Mouse (Mus musculus) heart, embryonic 11.5 days (tissue): ENCODE data around the gene Gnai2. TPM values are rescaled to one million over a fixed set of nuclear protein-coding genes. Genes with fewer than 3 reads are reported as not detected.

Experiments
- ATAC-seq: fragments of 200-750 bp; cut with Nextera tagmentation; replicated peaks from 2 replicates; pipeline ENCODE4 v1.8.0; 2017; ENCODE audit warnings: moderate library complexity; ENCODE audit not compliant: insufficient number of reproducible peaks, low FRiP score, low TSS enrichment
- H3K27ac ChIP-seq: fragments of 300-500 bp; sonication (generic); 2 replicates; pipeline ENCODE4 v1.5.1; 2014; ENCODE audit warnings: mild to moderate bottlenecking, low read depth, low read length
- H3K27me3 ChIP-seq: fragments of 300-500 bp; sonication (generic); 2 replicates; pipeline ENCODE4 v1.6.1; 2014; ENCODE audit warnings: mild to moderate bottlenecking, low read length, mixed read lengths; ENCODE audit not compliant: control insufficient read depth, insufficient read depth
- H3K36me3 ChIP-seq: fragments of 300-500 bp; sonication (generic); 2 replicates; pipeline ENCODE4 v1.6.1; 2014; ENCODE audit warnings: mild to moderate bottlenecking, low read length, moderate library complexity, mixed read lengths; ENCODE audit not compliant: control insufficient read depth, insufficient read depth
- H3K4me1 ChIP-seq: fragments of 300-500 bp; sonication (generic); 2 replicates; pipeline ENCODE4 v1.6.1; 2014; ENCODE audit warnings: low read length; ENCODE audit not compliant: control insufficient read depth, insufficient read depth
- H3K4me2 ChIP-seq: fragments of 300-500 bp; sonication (generic); 2 replicates; pipeline ENCODE4 v1.6.1; 2014; ENCODE audit warnings: mild to moderate bottlenecking, moderate library complexity
- H3K4me3 ChIP-seq: fragments of 300-500 bp; sonication (generic); 2 replicates; pipeline ENCODE4 v1.5.1; 2014; ENCODE audit warnings: low read depth, low read length
- H3K9ac ChIP-seq: fragments of 300-500 bp; sonication (generic); 2 replicates; pipeline ENCODE4 v1.6.1; 2014; ENCODE audit warnings: mild to moderate bottlenecking, low read depth, low read length, moderate library complexity
- H3K9me3 ChIP-seq: fragments of 300-500 bp; sonication (generic); replicated peaks from 2 replicates; pipeline ENCODE4 v1.6.1; 2016; ENCODE audit warnings: low read length; ENCODE audit not compliant: control insufficient read depth
- WGBS: fragments of 180-500 bp; shearing (Covaris S2); extraction: QIAGEN DNeasy Blood & Tissue Kit; methylation state at CpG from one replicate; pipeline ENCODE4 v1.1.7; 2014; ENCODE audit not compliant: insufficient replicate concordance; 5-methylcytosine and 5-hydroxymethylcytosine counted together
- polyA plus RNA-seq: library from polyadenylated mRNA; unstranded; fragments of >200 nt; fragmentation: Nextera tagmentation; extraction: Ambion mirVana; gene quantifications from 2 replicates; pipeline ENCODE4 v1.2.1, GENCODE M21; 2014

Gnai2 gene
- polyA plus RNA-seq, 1 experiment from 2014 or later: 316 TPM

DNA sequence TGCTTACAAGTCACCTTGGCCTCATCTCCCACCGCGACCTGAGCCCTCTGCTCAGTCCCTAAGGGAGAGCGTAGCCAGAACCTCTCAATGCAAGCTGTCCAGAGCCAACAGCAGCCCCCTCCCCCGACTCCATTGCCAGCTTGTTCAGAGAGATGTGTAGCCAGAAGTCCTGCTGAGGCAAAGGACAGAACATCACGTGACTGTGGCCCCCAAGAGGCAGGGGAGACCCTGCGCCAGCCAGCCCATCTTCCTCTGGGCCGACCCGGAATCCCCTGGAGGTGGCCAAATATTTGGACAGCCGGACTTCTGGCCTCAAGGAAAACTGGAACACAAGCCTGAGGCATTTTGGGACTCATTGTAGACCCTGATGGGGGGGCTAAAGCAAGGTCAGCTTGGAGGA is 28.4 kb upstream of the Gnai2 start:
- H3K9ac ChIP-seq: no peak overlapping the region
- peaks cover 30% of the 10 kb centered on the region for H3K4me1 ChIP-seq
- H3K27ac ChIP-seq: no peak overlapping the region
- no peaks in the 10 kb centered on the region for H3K36me3 ChIP-seq
- no peaks in the 10 kb centered on the region for H3K9me3 ChIP-seq
- no peak overlapping the region for H3K4me3 ChIP-seq
- ATAC-seq: no peak
- peaks cover 30% of the 10 kb centered on the region for H3K27me3 ChIP-seq
- WGBS: 61% methylated on average over 9 of the region's 9 CpGs
- no peak overlapping the region for H3K4me2 ChIP-seq

DNA sequence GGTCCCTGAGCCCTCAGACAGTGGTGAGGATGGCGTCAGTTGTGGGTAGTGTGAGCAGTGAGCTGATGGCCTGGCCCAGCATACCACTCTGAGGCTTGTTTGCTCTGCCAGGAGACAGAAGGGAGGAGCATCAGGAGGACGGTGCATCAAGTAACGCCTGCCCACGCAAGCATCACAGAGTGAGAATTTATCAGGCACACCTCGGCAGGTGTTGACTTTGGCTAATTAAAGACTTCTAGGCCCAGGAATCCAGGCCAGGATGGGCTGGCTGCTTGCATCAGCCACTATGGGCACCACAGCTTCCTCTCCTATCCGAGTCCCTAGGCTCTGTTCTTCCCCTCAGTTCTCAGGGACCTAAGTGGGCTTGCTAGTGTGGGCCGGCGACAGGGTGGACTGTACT is 27.2 kb upstream of the Gnai2 start:
- Histone ChIP-seq H3K9ac (no peak overlapping the region), H3K27ac (no peak overlapping the region), H3K27me3 (peaks cover 30% of the 10 kb centered on the region), H3K9me3 (no peaks in the 10 kb centered on the region), H3K4me2 (no peak overlapping the region), H3K4me1 (peaks cover 18% of the 10 kb centered on the region), H3K36me3 (no peaks in the 10 kb centered on the region), H3K4me3 (no peak overlapping the region)
- 60% methylated on average over 8 of the region's 8 CpGs for WGBS
- no peak for ATAC-seq

DNA sequence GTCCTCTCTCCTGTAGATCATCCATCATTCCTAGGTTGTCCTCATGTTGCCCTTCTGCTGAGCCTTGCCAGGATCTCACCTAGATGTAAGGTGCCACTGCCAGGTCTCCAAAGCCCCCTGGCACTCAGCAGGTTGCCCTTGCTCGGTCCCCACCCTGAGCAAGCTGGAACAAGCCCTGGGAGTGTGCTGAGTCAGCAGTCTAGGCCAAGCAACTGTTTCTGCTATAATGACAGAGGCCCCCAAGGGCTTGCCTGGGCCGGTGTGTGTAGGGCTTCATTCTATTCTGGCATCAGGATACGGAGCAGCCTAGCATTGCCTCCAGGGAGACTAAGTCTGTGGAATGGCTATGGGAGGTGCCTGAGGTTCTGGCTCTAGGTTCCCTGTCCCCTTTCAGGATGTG is 25.6 kb upstream of the Gnai2 start:
- Histone ChIP-seq H3K9me3 (no peaks in the 10 kb centered on the region), H3K9ac (no peak overlapping the region), H3K4me1 (peaks cover 5% of the 10 kb centered on the region; the same call in 1 of the 2 replicates), H3K27me3 (peaks cover 21% of the 10 kb centered on the region), H3K4me2 (no peak overlapping the region), H3K27ac (no peak overlapping the region), H3K4me3 (no peak overlapping the region), H3K36me3 (no peaks in the 10 kb centered on the region)
- WGBS: 68% methylated on average over 3 of the region's 3 CpGs
- no peak for ATAC-seq

DNA sequence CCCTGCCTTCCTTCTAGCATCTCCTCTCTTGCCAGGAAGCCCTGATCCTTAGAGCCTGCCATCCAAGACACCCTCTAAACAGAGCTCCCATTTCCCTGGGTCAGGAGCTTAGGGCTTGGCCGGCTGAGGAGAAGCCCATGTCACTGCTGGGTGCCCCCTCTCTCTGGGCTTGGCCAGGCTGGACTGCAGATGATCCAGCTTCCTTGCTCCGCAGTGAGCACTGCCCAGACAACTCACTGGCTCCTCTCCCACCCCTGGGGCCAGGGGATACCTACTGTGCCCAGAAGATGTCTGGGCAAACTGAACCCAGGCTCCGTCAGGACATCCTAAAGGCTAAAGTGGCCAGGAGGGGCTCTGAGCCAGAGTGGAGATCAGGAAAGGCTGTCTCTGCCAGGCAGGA is 24.8 kb upstream of the Gnai2 start:
- 80% methylated on average over 3 of the region's 3 CpGs for WGBS
- Histone ChIP-seq H3K4me1 (peaks cover 4% of the 10 kb centered on the region; the same call in 1 of the 2 replicates), H3K9me3 (no peaks in the 10 kb centered on the region), H3K9ac (no peak overlapping the region), H3K4me3 (no peak overlapping the region), H3K4me2 (no peak overlapping the region), H3K27ac (no peak overlapping the region), H3K36me3 (no peaks in the 10 kb centered on the region), H3K27me3 (peaks cover 13% of the 10 kb centered on the region)
- ATAC-seq: no peak

DNA sequence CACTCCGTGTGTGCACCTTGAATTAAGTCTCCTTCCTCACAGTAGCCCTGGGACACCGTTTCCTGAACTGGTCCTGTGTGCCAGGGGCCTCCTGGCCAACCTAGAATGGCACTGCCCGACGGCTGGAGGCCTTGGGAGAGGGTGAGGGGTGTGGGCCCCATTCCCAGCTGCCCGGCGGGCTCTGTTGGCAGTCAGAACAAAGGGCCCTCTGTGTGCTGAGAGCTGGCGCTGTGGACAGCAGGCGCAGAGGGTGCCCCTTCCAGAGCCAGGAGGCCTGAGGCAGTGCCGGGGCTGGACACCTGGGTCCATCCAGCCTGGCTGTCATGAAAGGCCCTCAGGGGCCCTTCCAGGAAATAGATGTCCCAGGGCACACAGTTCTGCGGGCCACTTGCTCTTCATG is 24.4 kb upstream of the Gnai2 start:
- no peaks in the 10 kb centered on the region for H3K36me3 ChIP-seq
- WGBS: 83% methylated on average over 10 of the region's 10 CpGs
- no peaks in the 10 kb centered on the region for H3K9me3 ChIP-seq
- peaks cover 11% of the 10 kb centered on the region for H3K27me3 ChIP-seq
- ATAC-seq: no peak
- H3K27ac ChIP-seq: no peak overlapping the region
- no peak overlapping the region for H3K4me2 ChIP-seq
- H3K4me3 ChIP-seq: no peak overlapping the region
- H3K9ac ChIP-seq: no peak overlapping the region
- H3K4me1 ChIP-seq: peaks cover 4% of the 10 kb centered on the region; the same call in 1 of the 2 replicates

DNA sequence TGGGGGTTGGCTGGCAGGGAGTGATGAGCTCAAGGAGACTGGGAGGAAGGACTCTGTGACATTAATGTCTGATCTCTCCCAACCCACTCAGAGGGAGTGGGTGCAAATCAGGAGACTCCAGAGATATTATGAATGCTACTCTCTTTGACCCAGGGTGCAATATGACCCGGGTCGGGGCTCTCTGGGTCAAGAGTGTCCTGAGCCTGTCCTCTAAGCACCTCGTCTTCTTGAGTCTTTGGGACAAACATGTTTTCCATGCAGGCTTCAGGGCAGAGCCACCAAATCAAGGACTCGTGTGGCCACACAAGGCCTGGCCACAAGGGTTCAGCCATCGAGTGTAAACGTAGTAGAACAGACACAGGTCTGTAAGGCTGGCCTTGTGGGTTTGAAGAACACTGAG is 22.9 kb upstream of the Gnai2 start:
- Histone ChIP-seq H3K9ac (no peak overlapping the region), H3K4me2 (no peak overlapping the region), H3K27ac (no peak overlapping the region), H3K4me1 (peaks cover 4% of the 10 kb centered on the region; the same call in 1 of the 2 replicates), H3K36me3 (no peaks in the 10 kb centered on the region), H3K27me3 (peaks cover 11% of the 10 kb centered on the region; the same call in 1 of the 2 replicates), H3K9me3 (no peaks in the 10 kb centered on the region), H3K4me3 (no peak overlapping the region)
- 78% methylated on average over 6 of the region's 6 CpGs for WGBS
- no peak for ATAC-seq

DNA sequence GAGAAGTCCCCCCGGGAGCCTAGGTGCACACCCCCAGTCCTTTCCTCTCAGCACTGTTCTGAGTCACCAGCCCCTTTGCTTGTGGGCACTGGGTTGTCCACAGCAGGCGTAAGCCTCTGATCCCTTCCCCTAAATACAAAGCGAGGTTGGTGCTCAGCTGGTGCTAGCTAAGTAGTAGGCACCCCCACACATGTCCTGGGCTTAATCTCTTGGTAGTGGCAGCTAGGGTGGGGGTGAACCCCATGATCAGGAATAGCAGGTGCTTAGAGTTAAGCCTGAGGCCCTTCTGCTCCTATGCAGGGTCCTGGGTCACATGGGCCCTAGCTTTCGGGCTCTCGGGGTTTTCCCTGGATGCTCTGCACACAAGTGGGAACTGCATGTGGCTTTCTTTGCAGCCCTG is 22.0 kb upstream of the Gnai2 start:
- Histone ChIP-seq H3K4me2 (no peak overlapping the region), H3K4me3 (no peak overlapping the region)
- 80% methylated on average over 5 of the region's 5 CpGs for WGBS

DNA sequence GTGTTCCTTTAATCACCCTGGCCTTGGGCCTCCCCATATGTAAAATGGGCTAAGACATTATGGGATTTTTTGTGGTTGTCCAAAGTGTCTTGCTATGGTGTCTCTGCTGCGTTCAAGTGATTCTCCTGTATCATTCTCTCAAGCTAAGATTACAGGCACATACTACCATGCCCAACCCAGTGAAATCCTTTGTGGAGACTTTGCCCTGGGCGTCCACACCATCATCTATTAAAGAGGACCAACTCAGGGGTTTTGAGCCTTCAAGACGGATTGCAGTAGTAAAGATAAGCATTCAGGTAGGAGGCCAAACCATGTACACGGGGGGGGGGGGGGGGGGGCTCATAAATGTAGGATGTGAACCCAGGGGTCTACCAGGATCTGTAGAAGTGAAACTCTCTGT is 19.4 kb upstream of the Gnai2 start:
- no peak for ATAC-seq
- Histone ChIP-seq H3K27me3 (peaks cover 3% of the 10 kb centered on the region; the same call in 1 of the 2 replicates), H3K9ac (no peak overlapping the region), H3K9me3 (no peaks in the 10 kb centered on the region), H3K4me3 (no peak overlapping the region), H3K4me1 (peaks cover 9% of the 10 kb centered on the region), H3K27ac (no peak overlapping the region), H3K4me2 (no peak overlapping the region), H3K36me3 (no peaks in the 10 kb centered on the region)
- 69% methylated on average over 4 of the region's 4 CpGs for WGBS

More for the DNA sequence above, 22.0 kb upstream of the Gnai2 start:
- H3K27me3 ChIP-seq: peaks cover 11% of the 10 kb centered on the region; the same call in 1 of the 2 replicates
- ATAC-seq: no peak
- H3K9me3 ChIP-seq: no peaks in the 10 kb centered on the region
- no peaks in the 10 kb centered on the region for H3K4me1 ChIP-seq
- H3K36me3 ChIP-seq: no peaks in the 10 kb centered on the region
- no peak overlapping the region for H3K27ac ChIP-seq
- no peak overlapping the region for H3K9ac ChIP-seq

DNA sequence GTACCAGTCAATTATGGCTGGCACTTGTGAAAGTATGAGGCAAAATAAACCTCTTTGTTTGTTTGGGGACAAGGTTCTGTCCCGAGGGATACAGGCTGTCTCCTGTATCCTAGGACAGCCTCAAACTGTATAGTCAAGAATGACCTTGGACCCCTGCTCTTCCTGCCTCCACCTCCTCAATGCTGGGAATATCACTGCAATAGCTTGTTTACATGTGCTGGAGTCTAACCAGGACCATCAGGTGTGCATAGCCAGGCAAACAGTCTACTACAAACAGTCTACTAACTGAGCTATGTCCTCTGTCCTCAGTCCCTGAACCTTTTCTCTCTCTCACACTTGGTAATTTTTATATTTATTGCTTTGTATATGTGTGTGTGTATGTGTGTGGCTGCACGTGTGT is 18.3 kb upstream of the Gnai2 start:
- no peak overlapping the region for H3K9ac ChIP-seq
- H3K36me3 ChIP-seq: no peaks in the 10 kb centered on the region
- no peak overlapping the region for H3K27ac ChIP-seq
- peaks cover 9% of the 10 kb centered on the region for H3K4me1 ChIP-seq
- no peak overlapping the region for H3K4me2 ChIP-seq
- ATAC-seq: no peak
- H3K4me3 ChIP-seq: no peak overlapping the region
- H3K9me3 ChIP-seq: no peaks in the 10 kb centered on the region
- H3K27me3 ChIP-seq: no peaks in the 10 kb centered on the region
- WGBS: 66% methylated on average over 2 of the region's 2 CpGs
